Mouse (Mus musculus) stomach, embryonic 14.5 days (tissue): ENCODE measurements around the gene D2hgdh. TPM values are rescaled to one million over a fixed set of nuclear protein-coding genes. Genes with fewer than 3 reads are reported as not detected.

Source experiments
- ATAC-seq: fragments of 200-750 bp; cut with Nextera tagmentation; 2 replicates; pipeline ENCODE4 v1.8.0; 2017; ENCODE audit warnings: low read depth, moderate TSS enrichment; ENCODE audit not compliant: insufficient number of reproducible peaks, insufficient read depth, low FRiP score
- H3K27ac ChIP-seq: fragments of 300-500 bp; sonication (generic); 2 replicates; pipeline ENCODE4 v1.5.1; 2014; ENCODE audit warnings: mild to moderate bottlenecking, low read length, moderate library complexity, mixed read lengths
- H3K27me3 ChIP-seq: fragments of 300-500 bp; sonication (generic); 2 replicates; pipeline ENCODE4 v1.6.1; 2014; ENCODE audit warnings: low read length, control low read depth, mixed read lengths; ENCODE audit not compliant: control insufficient read depth, insufficient read depth
- H3K36me3 ChIP-seq: fragments of 300-500 bp; sonication (generic); 2 replicates; pipeline ENCODE4 v1.6.1; 2014; ENCODE audit warnings: mild to moderate bottlenecking, control low read depth, low read length, moderate library complexity, mixed read lengths; ENCODE audit not compliant: control insufficient read depth, insufficient read depth
- H3K4me1 ChIP-seq: fragments of 300-500 bp; sonication (generic); 2 replicates; pipeline ENCODE4 v1.6.1; 2014; ENCODE audit warnings: low read length, control low read depth, mixed read lengths; ENCODE audit not compliant: control insufficient read depth, insufficient read depth
- H3K4me2 ChIP-seq: fragments of 300-500 bp; sonication (generic); replicated peaks from 2 replicates; pipeline ENCODE4 v1.6.1; 2014; ENCODE audit warnings: low read depth, low read length, control low read depth
- H3K4me3 ChIP-seq: fragments of 300-500 bp; sonication (generic); 2 replicates; pipeline ENCODE4 v1.5.1; 2014; ENCODE audit warnings: low read depth, low read length, control low read depth
- H3K9ac ChIP-seq: fragments of 300-500 bp; sonication (generic); replicated peaks from 2 replicates; pipeline ENCODE4 v1.6.1; 2014; ENCODE audit warnings: low read depth, mild to moderate bottlenecking, control low read depth, low read length, moderate library complexity, mixed read lengths
- H3K9me3 ChIP-seq: fragments of 300-500 bp; sonication (generic); 2 replicates; pipeline ENCODE4 v1.6.1; 2016; ENCODE audit warnings: low read depth, low read length, control low read depth; ENCODE audit not compliant: control insufficient read depth
- WGBS: fragments of 180-500 bp; shearing (Covaris S2); extraction: QIAGEN DNeasy Blood & Tissue Kit; methylation state at CpG from one replicate; pipeline ENCODE4 v1.1.7; 2014; 5-methylcytosine and 5-hydroxymethylcytosine counted together
- polyA plus RNA-seq: library from polyadenylated mRNA; unstranded; fragments of >200 nt; fragmentation: Nextera tagmentation; extraction: Ambion mirVana; gene quantifications from 2 replicates; pipeline ENCODE4 v1.2.1, GENCODE M21; 2014

D2hgdh gene
- polyA plus RNA-seq, 1 experiment from 2014 or later: 16.0 TPM

GRCm38 (mm10) chr1:93803556-93804507 is 20.9 kb upstream of the D2hgdh start, which contains the start of gene Ing5:
TSS of gene Ing5 (plus strand) at chr1:93803965.
- peak; percentile 94 for ATAC-seq
- WGBS: under 1% methylated on average over 94 of the region's 94 CpGs

GRCm38 (mm10) chr1:93804818-93805217 is 19.9 kb upstream of the D2hgdh start:
- no peak overlapping the region for H3K9ac ChIP-seq
- no peaks in the 10 kb centered on the region for H3K9me3 ChIP-seq
- peak overlapping the region; percentile 69 for H3K4me3 ChIP-seq
- peaks cover 28% of the 10 kb centered on the region for H3K36me3 ChIP-seq
- H3K4me2 ChIP-seq: peak overlapping the region; percentile 60
- H3K4me1 ChIP-seq: peaks cover 27% of the 10 kb centered on the region; the same call in 1 of the 2 replicates
- ATAC-seq: no peak
- 73% methylated on average over 4 of the region's 4 CpGs for WGBS
- H3K27me3 ChIP-seq: no peaks in the 10 kb centered on the region
- H3K27ac ChIP-seq: no peak overlapping the region

More at GRCm38 (mm10) chr1:93803556-93804507, 20.9 kb upstream of the D2hgdh start, which contains the start of gene Ing5:
- H3K36me3 ChIP-seq: peaks cover 33% of the 10 kb centered on the region
- H3K4me2 ChIP-seq: peak within 1 kb of the TSS; percentile 77
- H3K27ac ChIP-seq: peak within 1 kb of the TSS; percentile 98
- no peaks in the 10 kb centered on the region for H3K27me3 ChIP-seq
- H3K4me1 ChIP-seq: peaks cover 27% of the 10 kb centered on the region; the same call in 1 of the 2 replicates
- peak within 1 kb of the TSS; percentile 74 for H3K9ac ChIP-seq
- no peaks in the 10 kb centered on the region for H3K9me3 ChIP-seq
- peak within 1 kb of the TSS; percentile 69 for H3K4me3 ChIP-seq

DNA sequence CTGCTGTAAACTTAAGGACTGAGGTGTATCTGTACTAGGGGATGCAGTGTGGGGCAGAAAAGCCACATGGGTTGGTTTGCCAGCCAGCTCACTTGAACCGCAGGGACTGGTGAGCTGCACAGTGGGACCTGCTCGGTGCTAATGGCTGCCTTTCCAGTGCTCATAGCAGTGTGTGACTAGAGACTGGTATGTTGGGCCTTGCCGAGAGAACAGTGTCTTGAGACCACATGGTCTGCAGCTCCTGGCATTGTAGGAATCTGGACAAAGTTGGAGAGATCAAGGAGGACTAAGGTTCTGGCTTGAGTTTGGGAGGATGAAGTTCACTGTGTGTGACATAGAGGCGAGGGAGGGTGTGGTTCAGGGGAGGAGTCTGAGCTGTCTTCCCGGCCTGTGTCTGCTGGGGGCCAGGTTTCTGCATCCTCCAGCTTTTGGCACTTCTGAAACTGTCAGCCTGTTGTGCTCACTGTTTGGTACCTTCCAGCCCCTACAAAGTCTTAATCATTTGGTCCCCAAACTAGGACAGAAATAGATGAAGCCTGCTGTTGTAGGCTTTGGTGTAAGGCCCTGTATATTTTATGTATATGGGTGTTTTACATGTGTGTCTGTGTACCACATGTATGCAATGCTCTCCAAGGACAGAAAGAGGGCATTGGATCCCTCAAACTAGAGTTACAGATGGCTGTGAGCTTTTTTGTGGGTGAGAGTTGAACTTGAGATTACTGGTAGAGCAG is 19.3 kb upstream of the D2hgdh start:
- WGBS: 70% methylated on average over 5 of the region's 5 CpGs
- H3K4me2 ChIP-seq: peak overlapping the region; percentile 60
- H3K4me1 ChIP-seq: peaks cover 27% of the 10 kb centered on the region; the same call in 1 of the 2 replicates
- H3K27ac ChIP-seq: no peak overlapping the region
- no peaks in the 10 kb centered on the region for H3K9me3 ChIP-seq
- no peak overlapping the region for H3K4me3 ChIP-seq
- H3K36me3 ChIP-seq: peaks cover 28% of the 10 kb centered on the region
- ATAC-seq: no peak
- no peaks in the 10 kb centered on the region for H3K27me3 ChIP-seq
- no peak overlapping the region for H3K9ac ChIP-seq

DNA sequence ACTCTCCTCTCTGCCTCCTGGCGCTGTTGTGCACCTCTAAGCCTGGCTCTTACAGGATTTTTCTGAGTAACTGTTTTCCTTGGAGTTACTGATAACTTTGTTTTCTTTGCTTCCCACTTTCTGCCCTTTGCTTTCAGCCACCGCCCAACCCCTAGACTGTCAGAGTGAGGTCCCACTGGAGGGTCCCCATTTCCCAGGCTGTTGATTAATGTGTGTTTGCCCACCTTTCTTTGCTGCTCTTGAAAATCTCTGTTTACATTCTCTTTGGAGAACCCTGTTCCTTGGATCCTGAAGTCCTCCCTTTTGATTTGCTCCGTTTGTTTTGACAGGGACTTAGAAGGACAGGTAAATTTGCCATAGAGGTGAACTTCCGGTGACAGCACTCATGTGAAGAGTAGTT is 15.8 kb upstream of the D2hgdh start:
- Histone ChIP-seq H3K27ac (no peak overlapping the region), H3K9me3 (no peaks in the 10 kb centered on the region), H3K9ac (no peak overlapping the region), H3K4me3 (no peak overlapping the region), H3K4me2 (no peak overlapping the region), H3K36me3 (peaks cover 56% of the 10 kb centered on the region), H3K4me1 (peaks cover 12% of the 10 kb centered on the region; the same call in 1 of the 2 replicates), H3K27me3 (no peaks in the 10 kb centered on the region)
- WGBS: 78% methylated on average over 4 of the region's 4 CpGs
- ATAC-seq: no peak

GRCm38 (mm10) chr1:93810011-93810410 is 14.7 kb upstream of the D2hgdh start:
- H3K27ac ChIP-seq: no peak overlapping the region
- peaks cover 67% of the 10 kb centered on the region for H3K36me3 ChIP-seq
- WGBS: 96% methylated on average over 3 of the region's 3 CpGs
- no peak overlapping the region for H3K9ac ChIP-seq
- no peaks in the 10 kb centered on the region for H3K9me3 ChIP-seq
- no peaks in the 10 kb centered on the region for H3K27me3 ChIP-seq
- no peak overlapping the region for H3K4me2 ChIP-seq
- ATAC-seq: no peak
- H3K4me1 ChIP-seq: peaks cover 6% of the 10 kb centered on the region; the same call in 1 of the 2 replicates
- H3K4me3 ChIP-seq: no peak overlapping the region

DNA sequence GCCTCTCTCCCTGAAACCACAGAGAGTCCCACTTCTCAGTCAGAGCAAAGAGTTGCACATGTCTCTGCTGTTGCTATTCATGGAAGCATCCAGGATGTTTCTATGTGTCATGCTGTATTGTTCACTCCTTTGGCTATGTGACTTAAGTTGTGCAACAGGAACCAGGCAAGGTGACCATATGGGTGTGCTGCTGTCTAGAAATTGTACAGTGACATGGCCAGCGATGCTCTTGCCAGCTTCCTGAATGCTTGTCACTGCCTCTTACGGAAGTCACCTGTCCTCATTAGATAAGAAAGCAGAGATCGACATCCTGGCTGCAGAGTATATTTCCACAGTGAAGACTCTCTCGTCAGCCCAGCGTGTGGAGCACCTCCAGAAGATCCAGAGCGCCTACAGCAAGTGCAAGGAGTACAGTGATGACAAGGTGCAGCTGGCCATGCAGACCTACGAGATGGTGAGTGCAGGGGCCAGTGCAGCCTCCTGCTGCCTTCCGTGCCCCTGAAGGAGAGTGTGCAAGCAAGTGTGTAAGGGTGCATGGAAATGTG is 13.1 kb upstream of the D2hgdh start:
- no peak overlapping the region for H3K27ac ChIP-seq
- WGBS: 87% methylated on average over 8 of the region's 8 CpGs
- H3K9me3 ChIP-seq: no peaks in the 10 kb centered on the region
- H3K4me3 ChIP-seq: no peak overlapping the region
- peaks cover 78% of the 10 kb centered on the region for H3K36me3 ChIP-seq
- H3K9ac ChIP-seq: no peak overlapping the region
- H3K27me3 ChIP-seq: no peaks in the 10 kb centered on the region
- ATAC-seq: no peak
- H3K4me2 ChIP-seq: no peak overlapping the region
- H3K4me1 ChIP-seq: no peaks in the 10 kb centered on the region

GRCm38 (mm10) chr1:93817823-93818532 is 6.7 kb upstream of the D2hgdh start:
- Histone ChIP-seq H3K4me1 (no peaks in the 10 kb centered on the region), H3K27me3 (no peaks in the 10 kb centered on the region), H3K4me3 (no peak overlapping the region), H3K9ac (no peak overlapping the region), H3K27ac (no peak overlapping the region), H3K36me3 (peaks cover 79% of the 10 kb centered on the region), H3K4me2 (no peak overlapping the region), H3K9me3 (no peaks in the 10 kb centered on the region)
- 94% methylated on average over 8 of the region's 8 CpGs for WGBS
- ATAC-seq: no peak

DNA sequence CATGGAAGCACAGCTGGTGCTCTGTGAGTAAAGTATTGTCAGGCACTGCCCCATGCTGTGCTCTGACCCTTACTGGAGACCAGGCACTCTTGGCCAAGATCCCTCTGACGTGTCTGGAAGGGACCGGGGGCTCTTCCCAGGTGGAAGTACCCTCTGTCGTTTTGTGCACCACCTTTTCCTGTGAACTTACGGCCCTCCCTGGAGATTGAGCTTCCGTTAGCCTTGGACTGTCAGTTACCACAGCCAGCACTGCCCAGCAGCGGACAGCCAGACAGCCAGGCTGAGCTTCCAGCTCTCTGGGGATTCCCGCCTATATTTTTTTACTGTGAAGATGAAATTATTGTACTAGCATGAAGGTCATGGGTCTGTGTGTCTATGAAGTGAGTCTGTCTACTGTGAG is 6.0 kb upstream of the D2hgdh start:
- peaks cover 72% of the 10 kb centered on the region for H3K36me3 ChIP-seq

More for the DNA sequence above, 6.0 kb upstream of the D2hgdh start:
- no peak overlapping the region for H3K27ac ChIP-seq
- H3K4me3 ChIP-seq: no peak overlapping the region
- H3K4me2 ChIP-seq: no peak overlapping the region
- H3K9ac ChIP-seq: no peak overlapping the region
- H3K4me1 ChIP-seq: no peaks in the 10 kb centered on the region
- H3K27me3 ChIP-seq: no peaks in the 10 kb centered on the region
- WGBS: 94% methylated on average over 7 of the region's 7 CpGs
- no peak for ATAC-seq
- H3K9me3 ChIP-seq: no peaks in the 10 kb centered on the region
